ENCODE assay signal across 20 mouse cellular contexts in genomic region chr1:34174517-34174916, GRCm38 (mm10).
"Had no signal": no experiment of that assay in that cellular context is flagged by ENCODE, and none has a peak within 500 bp of the region (broad histone marks: within the 10 kb centered on the region; RNA-seq: fewer than 3 reads in every experiment).

No protein-coding gene starts in this region.

- H3K27ac ChIP-seq: lung, embryonic 15.5 days; midbrain, embryonic 10.5 days; midbrain, embryonic 12.5 days; neural tube, embryonic 13.5 days; neural tube, embryonic 15.5 days had no signal

- ATAC-seq: lung, postnatal 0 days; midbrain, embryonic 16.5 days had no signal

- H3K9ac ChIP-seq: lung, embryonic 15.5 days; midbrain, embryonic 12.5 days; neural tube, embryonic 13.5 days; neural tube, embryonic 15.5 days had no signal

- DNase-seq: lung, adult 2 months; lung, postnatal 14 days; lung, postnatal 36 days; midbrain, embryonic 14.5 days; retina, postnatal 1 day; right cerebral cortex, adult 18-20 months; right cerebral cortex, postnatal 25 days; right cerebral cortex, postnatal 4 days; spleen, adult 18-20 months; thymus, adult 18-20 months; thymus, postnatal 14 days; thymus, postnatal 36 days had no signal

- H3K9me3 ChIP-seq: lung, embryonic 15.5 days; midbrain, embryonic 12.5 days; neural tube, embryonic 13.5 days; neural tube, embryonic 15.5 days had no signal

- H3K4me2 ChIP-seq: lung, embryonic 15.5 days; midbrain, embryonic 12.5 days; neural tube, embryonic 13.5 days; neural tube, embryonic 15.5 days had no signal

- H3K4me1 ChIP-seq: lung, embryonic 15.5 days; midbrain, embryonic 12.5 days; neural tube, embryonic 13.5 days; neural tube, embryonic 15.5 days had no signal

- H3K4me3 ChIP-seq: lung, embryonic 15.5 days; midbrain, embryonic 10.5 days; midbrain, embryonic 12.5 days; myocyte; neural tube, embryonic 13.5 days; neural tube, embryonic 15.5 days had no signal

- H3K27me3 ChIP-seq: lung, embryonic 15.5 days; midbrain, embryonic 12.5 days; neural tube, embryonic 13.5 days; neural tube, embryonic 15.5 days had no signal
